Mouse (Mus musculus) heart, postnatal 0 days (tissue): ENCODE measurements around the gene Hist1h4f. TPM values are rescaled to one million over a fixed set of nuclear protein-coding genes. Genes with fewer than 3 reads are reported as not detected.
"Not testable (repeated sequence)": the region's sequence is repeated elsewhere in the genome, so short reads cannot be mapped to it uniquely, and the experiment has no call there.

Experiments
- ATAC-seq: fragments of 200-750 bp; cut with Nextera tagmentation; 2 replicates; pipeline ENCODE4 v1.8.0; 2017; ENCODE audit warnings: low read depth, moderate number of reproducible peaks, moderate library complexity; ENCODE audit not compliant: insufficient read depth
- DNase-seq: peaks from one replicate; pipeline ENCODE4 v3.0.0-alpha.2; 2016; ENCODE audit warnings: low spot score
- H3K27ac ChIP-seq: fragments of 300-500 bp; sonication (generic); 2 replicates; pipeline ENCODE4 v1.5.1; 2014; ENCODE audit warnings: low read depth, mild to moderate bottlenecking
- H3K27me3 ChIP-seq: fragments of 300-500 bp; sonication (generic); 2 replicates; pipeline ENCODE4 v1.6.1; 2014; ENCODE audit warnings: low read length, mixed read lengths; ENCODE audit not compliant: control insufficient read depth, insufficient read depth
- H3K36me3 ChIP-seq: fragments of 300-500 bp; sonication (generic); replicated peaks from 2 replicates; pipeline ENCODE4 v1.6.1; 2014; ENCODE audit warnings: low read length, mixed read lengths; ENCODE audit not compliant: control insufficient read depth, insufficient read depth
- H3K4me1 ChIP-seq: fragments of 300-500 bp; sonication (generic); 2 replicates; pipeline ENCODE4 v1.6.1; 2014; ENCODE audit warnings: antibody characterized with exemption; ENCODE audit not compliant: control insufficient read depth, insufficient read depth
- H3K4me2 ChIP-seq: fragments of 300-500 bp; sonication (generic); 2 replicates; pipeline ENCODE4 v1.6.1; 2014; ENCODE audit warnings: low read depth, mild to moderate bottlenecking, low read length, moderate library complexity
- H3K4me3 ChIP-seq: fragments of 300-500 bp; sonication (generic); 2 replicates; pipeline ENCODE4 v1.5.1; 2014; ENCODE audit warnings: low read depth, low read length
- H3K9ac ChIP-seq: fragments of 300-500 bp; sonication (generic); replicated peaks from 2 replicates; pipeline ENCODE4 v1.6.1; 2014; ENCODE audit warnings: low read depth, low read length, mixed read lengths
- H3K9me3 ChIP-seq: fragments of 300-500 bp; sonication (generic); replicated peaks from 2 replicates; pipeline ENCODE4 v1.6.1; 2016; ENCODE audit warnings: low read length; ENCODE audit not compliant: control insufficient read depth
- CTCF ChIP-seq: IDR thresholded peaks from 2 replicates; pipeline ENCODE4 v1.5.1; 2016; ENCODE audit warnings: antibody characterized with exemption, control low read depth, low read depth
- EP300 ChIP-seq: IDR thresholded peaks from 2 replicates; pipeline ENCODE4 v1.6.1; 2016; ENCODE audit warnings: antibody characterized with exemption, low read depth
- WGBS: fragments of 180-500 bp; shearing (Covaris S2); extraction: QIAGEN DNeasy Blood & Tissue Kit; methylation state at CpG from one replicate; pipeline ENCODE4 v1.1.7; 2014; 5-methylcytosine and 5-hydroxymethylcytosine counted together
- polyA plus RNA-seq: library from polyadenylated mRNA; unstranded; fragments of >200 nt; fragmentation: Nextera tagmentation; extraction: Ambion mirVana; gene quantifications from 2 replicates; pipeline ENCODE4 v1.2.1, GENCODE M21; 2015
- total RNA-seq: library from RNA; depleted of rRNA; stranded (reverse); fragments of >200 nt; gene quantifications from 2 replicates; pipeline ENCODE4 v1.2.3, GENCODE M21; 2014; ENCODE audit warnings: low replicate concordance

The Hist1h4f gene
- total and polyA plus RNA-seq, 2 experiments from 2014 or later = 3,073 TPM; not detected in 1

- no peak for DNase-seq
- TF ChIP-seq EP300 (no peak), CTCF (no peak)
Observed at GRCm38 (mm10) chr13:23572218-23573033, 21.0 kb upstream of the Hist1h4f start.

GRCm38 (mm10) chr13:23571504-23572217, 20.2 kb upstream of the Hist1h4f start:
- ATAC-seq = 0 out of 2 replicates have a peak, but pooled peaks have one; percentile 1
- WGBS = 1% methylated on average over 13 of the region's 34 CpGs
- Histone ChIP-seq H3K9ac (peak overlapping the region; percentile 69), H3K27ac (peak overlapping the region; percentile 97), H3K4me3 (peak overlapping the region; percentile 51), H3K4me2 (peak overlapping the region; percentile 62), H3K4me1 (peaks cover 16% of the 10 kb centered on the region; the same call in 1 of the 2 replicates)
- DNase-seq, H3K36me3 ChIP-seq, H3K27me3 ChIP-seq, H3K9me3 ChIP-seq: not testable (repeated sequence)

More at GRCm38 (mm10) chr13:23572218-23573033, 21.0 kb upstream of the Hist1h4f start:
- Histone ChIP-seq H3K36me3 (no peaks in the 10 kb centered on the region), H3K4me3 (peak overlapping the region; percentile 51), H3K9me3 (no peaks in the 10 kb centered on the region), H3K4me2 (peak overlapping the region; percentile 62), H3K4me1 (peaks cover 16% of the 10 kb centered on the region; the same call in 1 of the 2 replicates), H3K9ac (peak overlapping the region; percentile 69; the same call in 1 of the 2 replicates), H3K27ac (peak overlapping the region; percentile 97), H3K27me3 (no peaks in the 10 kb centered on the region)
- WGBS = 45% methylated on average over 2 of the region's 2 CpGs
- no peak for ATAC-seq

GRCm38 (mm10) chr13:23571022-23571503, 19.6 kb upstream of the Hist1h4f start, which contains the start of the genes Hist1h2ae and Hist1h2bg:
Hist1h2ae (minus strand) TSS chr13:23571220.
Hist1h2bg (plus strand) TSS chr13:23571396.
- Histone ChIP-seq H3K4me3 (peak within 1 kb of the TSS; percentile 51), H3K27ac (peak within 1 kb of the TSS; percentile 97), H3K4me1 (peaks cover 11% of the 10 kb centered on the region; the same call in 1 of the 2 replicates), H3K4me2 (peak within 1 kb of the TSS; percentile 62), H3K36me3 (no peaks in the 10 kb centered on the region), H3K9me3 (no peaks in the 10 kb centered on the region), H3K9ac (peak within 1 kb of the TSS; percentile 69), H3K27me3 (no peaks in the 10 kb centered on the region)
- under 1% methylated on average over 18 of the region's 18 CpGs for WGBS
- DNase-seq (peak; percentile 99), ATAC-seq (peak; percentile 87)
- TF ChIP-seq CTCF (no peak), EP300 (peak; percentile 74; the same call in 1 of the 2 replicates)

- Histone ChIP-seq H3K4me2 (peak overlapping the region; percentile 62), H3K4me1 (peaks cover 11% of the 10 kb centered on the region; the same call in 1 of the 2 replicates), H3K27ac (peak overlapping the region; percentile 97), H3K4me3 (peak overlapping the region; percentile 51)
- not testable (repeated sequence) for H3K9ac ChIP-seq, H3K36me3 ChIP-seq, H3K9me3 ChIP-seq, H3K27me3 ChIP-seq, DNase-seq
- ATAC-seq = peak; percentile 36; the same call in 1 of the 2 replicates
- WGBS = 5% methylated on average over 21 of the region's 41 CpGs
Observed at GRCm38 (mm10) chr13:23570261-23571021, 19.0 kb upstream of the Hist1h4f start.

GRCm38 (mm10) chr13:23564482-23564881, 13.0 kb upstream of the Hist1h4f start:
- H3K27me3 ChIP-seq = no peaks in the 10 kb centered on the region
- WGBS = 86% methylated on average over 2 of the region's 2 CpGs
- no peak overlapping the region for H3K27ac ChIP-seq
- no peak overlapping the region for H3K4me3 ChIP-seq
- DNase-seq (no peak), ATAC-seq (no peak)
- no peak overlapping the region for H3K9ac ChIP-seq
- H3K4me2 ChIP-seq = no peak overlapping the region
- H3K36me3 ChIP-seq = no peaks in the 10 kb centered on the region
- no peaks in the 10 kb centered on the region for H3K9me3 ChIP-seq
- no peaks in the 10 kb centered on the region for H3K4me1 ChIP-seq
- TF ChIP-seq EP300 (no peak), CTCF (no peak)
